Mouse (Mus musculus): ENCODE measurements around the gene Cep68.

The Cep68 gene

DNA sequence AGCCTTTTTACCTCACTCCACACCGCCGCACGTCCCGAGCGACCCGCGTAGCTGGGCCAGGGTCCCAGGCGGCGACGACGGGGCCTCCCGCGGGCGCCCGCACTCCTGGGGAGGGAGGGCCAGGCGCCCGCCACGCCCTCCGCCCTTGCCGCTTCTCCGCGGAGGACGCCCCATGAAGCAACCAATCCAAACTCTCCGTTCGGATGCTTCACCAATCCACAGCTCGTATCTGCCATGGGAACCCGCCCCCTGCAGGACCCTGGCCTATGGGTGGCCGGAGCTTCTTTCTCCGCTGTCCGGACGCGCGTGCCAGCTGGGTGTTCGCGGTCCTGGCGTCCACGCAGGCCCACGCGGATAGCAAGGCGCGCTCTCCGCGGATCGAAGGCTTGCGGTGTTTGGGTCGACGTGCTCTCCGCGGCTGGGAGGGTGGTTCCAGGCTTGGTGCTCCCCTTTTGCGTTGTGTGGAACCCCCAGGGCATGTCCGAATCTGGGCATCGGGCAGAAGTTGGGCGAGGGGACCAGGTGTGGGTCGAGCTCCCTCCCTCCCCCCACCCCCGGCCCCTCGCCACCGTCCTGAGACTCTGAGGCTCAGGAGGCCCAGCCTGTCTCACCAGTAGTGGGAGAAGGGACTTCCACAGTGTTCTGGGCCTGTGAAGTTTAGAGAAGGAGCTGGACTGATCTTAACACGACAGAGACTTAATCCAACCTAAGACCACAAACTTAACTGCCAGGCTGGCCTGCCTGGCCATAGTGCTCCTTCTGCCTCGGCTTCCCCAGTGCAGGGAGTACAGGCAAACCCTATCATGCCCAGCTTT is at the start of gene Cep68:
Cep68 (minus strand) TSS at position 134 of the 815 bp plus-strand sequence.
- peak; percentile 95 for DNase-seq (ENCODE audit: low read depth)

DNA sequence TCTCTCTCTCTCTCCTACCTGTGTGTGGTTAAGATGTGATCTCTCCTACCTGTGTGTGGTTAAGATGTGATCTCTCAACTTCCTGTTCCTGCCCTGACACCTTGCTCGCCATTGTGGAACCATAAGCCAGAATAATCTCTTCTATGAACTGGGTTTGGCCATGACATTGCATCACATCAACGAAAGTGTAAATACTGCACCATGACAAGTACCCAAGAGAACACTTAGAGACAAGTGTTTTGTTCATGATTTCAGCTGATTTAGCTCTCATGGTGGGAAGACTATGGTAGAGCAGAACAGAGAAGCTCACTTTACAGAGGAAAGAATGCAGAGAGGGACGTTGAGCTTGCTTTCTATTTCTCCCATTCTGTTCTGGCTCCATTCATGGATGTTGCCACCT is 35.2 kb upstream of the Cep68 start:
- DNase-seq (ENCODE audit: low read depth), result no peak

DNA sequence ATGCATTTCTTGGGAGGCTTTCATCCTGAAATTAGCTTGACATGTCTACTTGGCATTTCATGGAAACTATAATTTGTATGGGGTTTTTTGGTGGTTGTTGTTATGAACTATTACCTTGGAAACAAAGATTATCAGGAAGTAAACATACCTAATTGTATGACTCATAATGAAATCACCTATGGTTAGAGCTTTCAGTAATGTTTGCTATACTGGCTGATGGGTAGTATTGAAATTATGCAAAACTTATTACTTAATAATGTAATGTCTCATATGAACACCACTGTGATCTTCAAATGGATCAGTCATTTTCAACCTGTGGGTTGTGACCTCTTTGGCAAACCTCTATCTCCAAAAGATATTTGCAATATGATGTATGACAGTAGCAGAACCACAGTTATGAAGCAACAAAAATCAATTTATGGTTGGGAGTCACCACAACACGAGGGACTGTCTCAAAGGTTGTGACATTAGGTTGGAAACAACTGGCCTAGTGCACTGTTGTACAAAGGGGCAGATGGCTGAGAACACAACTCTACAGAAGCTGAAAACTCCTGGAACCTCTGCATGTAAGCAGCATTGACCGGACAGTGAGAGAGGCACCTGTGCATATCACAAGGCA is 33.5 kb upstream of the Cep68 start:
- no peak for DNase-seq (ENCODE audit: low read depth)

DNA sequence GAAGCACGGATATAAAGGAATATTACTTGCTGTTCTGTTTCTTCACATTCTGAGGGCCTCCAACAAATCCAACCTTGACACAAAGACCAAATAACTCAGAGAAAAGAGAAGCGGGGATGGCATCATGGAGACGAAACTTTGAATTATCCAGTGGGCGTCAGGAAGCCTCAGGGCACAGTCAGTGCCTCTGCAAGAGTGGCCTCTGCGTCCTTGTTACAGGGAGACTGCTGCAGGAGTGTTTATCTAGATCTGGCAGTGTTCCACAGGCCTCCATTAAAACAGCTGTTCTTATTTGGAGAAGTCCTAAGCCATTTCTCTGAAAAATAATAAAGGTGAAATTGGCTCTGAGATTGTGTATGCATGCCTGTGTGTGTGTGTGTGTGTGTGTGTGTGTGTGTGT is 31.8 kb upstream of the Cep68 start:
- peak; percentile 8 for DNase-seq (ENCODE audit: low read depth)

DNA sequence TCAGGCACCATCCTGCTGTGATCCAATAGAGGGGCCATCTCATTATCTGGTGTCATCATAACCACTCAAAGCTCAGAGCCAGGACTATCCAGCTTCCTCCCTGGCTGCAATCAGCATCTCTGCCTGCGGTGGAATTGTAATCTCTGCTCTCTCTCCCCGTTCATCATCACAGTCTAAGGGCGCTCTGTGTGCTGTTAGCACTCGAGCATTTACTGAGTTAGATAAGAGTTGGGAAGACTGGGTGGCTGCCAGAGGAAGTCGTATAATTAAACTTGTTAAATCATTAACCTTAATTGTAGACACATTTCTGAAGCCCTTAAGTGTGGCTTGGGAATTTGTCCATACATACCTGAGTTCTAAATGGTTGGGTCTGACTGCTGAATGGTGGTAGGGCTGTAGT is 29.5 kb upstream of the Cep68 start:
- DNase-seq (ENCODE audit: low read depth), result no peak

DNA sequence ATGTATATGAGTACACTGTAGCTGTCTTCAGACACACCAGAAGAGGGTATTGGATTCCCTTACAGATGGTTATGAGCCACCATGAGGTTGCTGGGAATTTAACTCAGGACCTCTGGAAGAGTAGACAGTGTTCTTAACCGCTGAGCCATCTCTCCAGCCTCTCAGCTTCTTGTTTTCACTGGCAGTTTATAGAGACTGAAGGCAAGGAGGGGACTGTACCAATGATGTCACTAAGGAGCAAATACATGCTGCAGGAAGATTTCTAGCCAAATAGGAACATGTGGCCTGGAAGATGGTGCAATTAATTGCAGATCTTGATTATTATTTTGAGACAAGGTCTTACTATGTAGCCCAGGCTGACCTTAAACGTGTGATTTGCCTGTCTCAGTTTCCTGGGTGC is 27.9 kb upstream of the Cep68 start:
- no peak for DNase-seq (ENCODE audit: low read depth)

DNA sequence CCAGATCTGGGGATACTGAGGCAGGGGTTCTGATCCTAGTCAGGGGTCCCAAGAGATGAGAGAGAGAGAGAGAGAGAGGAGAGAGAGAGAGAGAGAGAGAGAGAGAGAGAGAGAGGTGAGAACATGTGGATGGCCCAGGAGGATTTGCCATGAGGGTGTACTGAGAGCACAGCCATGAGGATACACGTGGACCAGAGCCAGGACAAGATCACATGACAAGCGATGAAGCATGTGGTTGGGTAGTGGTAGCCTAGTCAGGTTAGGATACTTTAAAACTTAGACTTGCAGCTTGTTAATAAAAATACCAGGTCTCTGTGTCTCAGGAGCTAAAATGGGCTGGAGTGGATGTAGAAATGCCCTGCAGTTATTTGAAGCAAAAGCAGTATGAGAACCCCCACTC is 26.7 kb upstream of the Cep68 start:
- no peak for DNase-seq (ENCODE audit: low read depth)

DNA sequence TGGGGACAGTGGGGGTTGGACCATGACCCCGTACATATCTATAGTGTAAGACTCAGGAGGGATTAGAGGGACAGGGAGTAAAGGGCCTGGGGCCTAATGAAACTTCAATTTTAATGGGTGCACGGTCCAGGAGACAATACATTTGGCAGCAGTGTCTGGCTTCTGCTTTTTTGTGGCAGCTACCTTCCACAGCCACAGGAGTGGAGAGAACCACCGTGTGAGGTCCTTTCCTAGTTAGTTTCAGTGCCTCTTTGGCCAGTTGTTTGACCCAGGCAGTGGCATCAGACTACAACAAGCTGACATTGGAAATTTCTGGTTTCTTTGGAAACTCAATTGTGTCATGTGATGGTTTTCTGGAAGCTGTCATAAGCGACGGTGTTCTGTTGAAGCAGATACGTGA is 20.7 kb upstream of the Cep68 start:
- no peak for DNase-seq (ENCODE audit: low read depth)

DNA sequence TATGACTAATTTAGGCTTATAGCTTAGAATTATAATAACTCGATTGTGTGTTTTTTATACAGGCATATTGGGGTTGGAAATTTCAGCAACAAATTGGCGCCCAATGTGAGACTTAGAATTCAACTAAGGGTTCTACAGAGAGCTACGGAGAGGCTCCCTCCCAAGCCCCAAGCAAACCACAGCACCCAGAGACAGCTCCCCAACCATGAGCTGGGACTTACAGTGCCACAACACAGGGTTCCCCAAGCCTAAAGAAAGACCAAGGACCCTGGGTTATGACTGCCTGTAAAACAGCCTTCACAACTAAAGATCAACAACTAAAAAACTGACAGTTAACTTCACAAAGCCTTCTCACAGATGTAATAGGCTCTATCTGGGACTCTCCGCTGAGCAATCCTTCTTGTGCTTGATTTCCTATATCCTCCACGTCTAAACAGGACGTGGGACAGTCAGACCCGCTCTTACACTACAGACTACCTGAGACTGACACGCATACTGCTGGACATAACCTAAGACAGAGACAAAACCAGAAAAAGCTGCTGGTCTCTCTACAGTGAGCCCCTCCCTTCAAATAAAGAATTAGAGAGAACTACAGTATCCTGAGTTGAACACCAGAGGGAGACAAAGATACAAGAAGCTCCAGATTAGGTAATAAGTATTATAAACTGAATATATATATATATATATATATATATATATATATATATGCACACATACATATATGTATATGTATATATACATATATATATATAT is 13.6 kb upstream of the Cep68 start:
- peak; percentile 51 for DNase-seq (ENCODE audit: low read depth)

DNA sequence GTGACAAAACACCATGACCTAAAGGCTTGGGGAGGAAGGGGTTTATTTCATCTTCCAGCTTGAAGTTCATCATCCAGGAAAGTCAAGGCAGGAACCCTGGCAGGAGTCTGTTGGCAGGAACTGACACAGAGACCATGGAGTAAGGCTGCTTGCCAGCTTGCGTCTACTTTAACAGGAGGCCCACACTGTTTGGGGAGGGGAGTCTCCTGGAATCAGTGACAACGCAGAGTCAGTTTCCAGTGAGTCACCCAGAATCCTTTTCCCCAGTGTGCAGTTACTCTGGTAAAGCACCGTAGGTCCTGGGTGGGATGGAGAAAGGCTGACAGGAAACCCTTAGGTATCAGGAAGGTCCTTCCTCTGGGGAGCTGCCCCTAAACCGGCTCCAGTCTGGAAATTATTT is 5.6 kb upstream of the Cep68 start:
- DNase-seq (ENCODE audit: low read depth), result no peak

DNA sequence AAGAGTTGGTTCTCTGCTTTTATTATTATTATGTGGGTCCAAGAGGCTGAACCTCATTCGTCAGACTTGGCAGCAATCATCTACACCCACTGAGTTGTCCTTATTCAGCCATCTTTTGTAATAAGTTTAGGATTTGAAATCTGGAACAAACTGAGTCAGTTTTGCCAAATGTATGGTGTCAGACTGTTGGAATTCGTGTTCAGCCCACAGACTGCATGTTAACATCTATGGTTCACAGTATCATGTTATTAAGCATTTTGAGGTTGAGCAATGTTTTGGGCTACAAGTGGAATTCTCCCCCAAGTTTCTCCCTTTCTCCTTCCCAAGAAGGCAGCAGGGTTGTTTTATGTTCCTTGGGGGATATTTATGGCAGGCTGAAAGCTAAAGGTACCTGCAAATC is 3.9 kb upstream of the Cep68 start:
- DNase-seq (ENCODE audit: low read depth), result no peak

DNA sequence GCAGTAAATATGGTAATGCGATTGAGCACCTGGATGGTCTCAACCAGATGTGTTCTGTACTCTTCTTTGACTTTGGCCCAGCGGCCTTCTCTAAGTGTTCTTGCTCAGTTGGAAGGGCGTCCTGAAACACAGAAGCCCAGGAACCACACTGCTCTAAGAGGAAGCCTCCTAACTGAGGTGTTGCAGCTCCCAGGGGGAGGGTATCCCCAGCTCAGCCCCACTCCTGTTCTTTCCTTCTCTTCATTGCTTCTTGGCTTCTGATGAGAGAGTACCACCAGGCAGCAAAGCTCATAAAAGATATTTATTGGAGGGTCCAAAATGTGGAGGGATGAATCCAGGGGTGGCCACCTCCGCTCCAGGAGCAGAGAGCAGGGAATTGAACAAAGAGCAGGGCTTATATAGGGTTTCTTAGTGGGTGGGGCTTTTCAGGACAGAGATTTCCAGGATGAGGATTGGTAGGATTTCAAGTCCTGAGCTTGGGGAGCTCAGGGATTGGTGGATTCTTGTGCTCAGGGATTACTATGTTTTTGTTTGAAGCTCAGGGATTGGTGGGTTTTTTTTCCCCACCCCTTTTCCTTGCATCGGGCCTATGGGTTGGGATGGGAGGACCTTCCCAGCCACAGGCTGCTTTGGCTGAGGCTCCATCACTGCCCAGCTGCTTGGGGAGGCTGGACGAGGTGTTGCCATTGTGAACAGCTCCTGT is 1.4 kb upstream of the Cep68 start:
- DNase-seq (ENCODE audit: low read depth), result peak; percentile 37

DNA sequence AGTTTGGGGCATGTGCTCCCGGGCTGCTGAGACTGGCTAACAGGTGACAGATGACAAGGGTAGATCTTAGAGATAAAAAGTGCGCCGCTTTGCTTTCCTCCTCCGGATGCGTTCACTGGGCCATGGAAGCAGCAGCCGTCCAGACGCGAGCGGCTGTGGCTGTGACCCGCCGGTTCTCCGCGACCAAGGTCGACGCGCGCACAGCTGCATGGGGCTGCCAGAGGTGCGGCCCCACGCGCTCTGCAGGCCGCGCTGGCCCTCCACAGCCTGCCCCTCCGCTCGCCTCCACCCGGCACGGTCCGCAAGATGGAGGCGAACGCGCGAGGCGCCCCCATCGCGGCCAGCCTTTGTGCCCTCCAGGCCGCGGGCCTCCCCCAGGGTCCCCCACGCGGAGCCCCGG is 389 bp downstream of the Cep68 start:
- DNase-seq (ENCODE audit: low read depth), result peak; percentile 50

DNA sequence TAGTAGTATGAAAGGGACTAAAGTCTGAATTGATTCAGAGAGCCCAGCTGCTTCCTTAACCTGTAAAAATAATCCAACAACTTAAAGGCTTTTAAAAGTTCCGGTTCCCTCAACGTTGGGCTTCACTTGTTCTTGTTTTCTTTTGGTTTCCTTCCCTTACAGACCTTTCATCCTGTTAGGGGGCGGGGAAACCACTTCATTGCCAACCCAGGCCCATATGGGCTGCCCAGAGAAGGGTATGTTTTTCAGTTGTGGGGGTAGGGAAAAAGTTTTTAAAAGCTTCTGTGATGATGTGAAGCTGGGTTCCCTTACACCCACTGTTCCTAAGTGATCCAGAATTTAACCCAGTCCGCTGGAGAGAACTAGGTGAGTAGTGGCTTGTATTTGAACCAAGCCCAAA is 952 bp downstream of the Cep68 start:
- DNase-seq (ENCODE audit: low read depth), result peak; percentile 75

DNA sequence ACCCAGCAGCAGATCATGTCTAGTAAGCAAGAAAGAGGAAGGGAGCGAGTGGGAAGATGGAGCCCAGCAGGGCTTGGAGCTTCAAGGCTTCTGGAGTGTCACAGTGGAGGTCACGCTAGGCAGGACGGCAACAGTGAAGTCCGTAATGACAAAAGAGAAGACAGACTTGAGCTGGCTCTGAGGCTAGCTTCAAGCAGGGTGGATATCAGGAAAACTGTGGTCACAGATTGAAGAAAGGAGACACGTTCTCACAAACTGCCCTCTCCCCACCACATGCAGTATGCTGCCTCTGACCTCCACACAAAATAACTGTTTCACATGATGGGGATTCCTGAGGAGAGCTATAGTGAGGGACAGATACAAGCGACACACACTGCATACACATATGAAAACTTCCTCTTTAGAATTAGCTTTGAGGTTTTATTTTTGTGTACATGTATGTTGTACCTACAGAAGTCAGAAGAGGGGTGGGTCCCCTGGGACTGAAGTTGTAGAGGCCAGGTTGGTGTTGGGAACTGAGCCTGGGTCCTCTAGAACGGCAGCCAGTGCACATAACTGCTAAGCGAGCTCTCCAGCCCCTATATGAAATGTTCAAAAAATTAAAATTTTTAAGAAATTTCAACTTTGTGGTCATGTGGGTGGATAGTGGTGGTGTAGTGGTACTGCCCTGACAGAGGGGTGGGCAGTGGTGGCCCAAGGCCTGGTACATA is 1.9 kb downstream of the Cep68 start:
- no peak for DNase-seq (ENCODE audit: low read depth)

DNA sequence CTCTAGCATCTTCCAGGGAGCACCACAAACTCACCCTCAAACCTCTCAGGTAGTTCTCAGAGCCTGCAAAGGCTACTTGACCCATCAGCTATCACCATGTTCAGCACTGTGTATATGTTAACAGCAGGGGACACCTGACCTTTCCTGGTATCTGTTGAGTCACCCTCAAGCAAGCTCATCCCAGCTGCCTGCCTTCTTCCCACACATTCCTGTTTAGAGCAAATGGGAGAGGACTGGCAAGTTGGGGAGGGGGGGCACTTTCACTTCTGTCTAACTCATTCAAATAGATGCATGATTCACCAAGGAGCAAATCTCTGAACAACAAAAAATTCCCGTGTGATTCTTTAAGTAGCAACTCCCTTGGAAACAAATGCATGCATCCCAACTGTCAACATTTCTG is 2.6 kb downstream of the Cep68 start:
- DNase-seq (ENCODE audit: low read depth), result no peak

DNA sequence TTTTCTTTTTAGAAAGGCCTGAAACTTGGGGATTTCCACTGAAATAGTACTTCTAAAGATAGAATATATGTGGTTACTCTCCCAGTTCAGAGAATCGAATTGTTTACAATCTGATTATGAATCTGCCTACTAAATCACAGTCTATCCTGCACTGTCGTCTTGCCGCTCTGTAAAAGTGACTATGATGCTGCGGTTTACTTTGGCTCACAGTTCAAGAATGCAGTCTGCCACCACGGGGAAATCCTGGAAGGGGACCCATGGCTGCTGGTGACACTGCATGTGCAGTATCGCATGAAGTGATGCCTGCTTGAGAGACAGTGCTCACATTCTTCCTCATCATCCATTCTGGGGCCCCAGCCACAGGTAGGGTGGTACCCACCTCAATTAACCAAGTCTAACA is 3.9 kb downstream of the Cep68 start:
- no peak for DNase-seq (ENCODE audit: low read depth)

DNA sequence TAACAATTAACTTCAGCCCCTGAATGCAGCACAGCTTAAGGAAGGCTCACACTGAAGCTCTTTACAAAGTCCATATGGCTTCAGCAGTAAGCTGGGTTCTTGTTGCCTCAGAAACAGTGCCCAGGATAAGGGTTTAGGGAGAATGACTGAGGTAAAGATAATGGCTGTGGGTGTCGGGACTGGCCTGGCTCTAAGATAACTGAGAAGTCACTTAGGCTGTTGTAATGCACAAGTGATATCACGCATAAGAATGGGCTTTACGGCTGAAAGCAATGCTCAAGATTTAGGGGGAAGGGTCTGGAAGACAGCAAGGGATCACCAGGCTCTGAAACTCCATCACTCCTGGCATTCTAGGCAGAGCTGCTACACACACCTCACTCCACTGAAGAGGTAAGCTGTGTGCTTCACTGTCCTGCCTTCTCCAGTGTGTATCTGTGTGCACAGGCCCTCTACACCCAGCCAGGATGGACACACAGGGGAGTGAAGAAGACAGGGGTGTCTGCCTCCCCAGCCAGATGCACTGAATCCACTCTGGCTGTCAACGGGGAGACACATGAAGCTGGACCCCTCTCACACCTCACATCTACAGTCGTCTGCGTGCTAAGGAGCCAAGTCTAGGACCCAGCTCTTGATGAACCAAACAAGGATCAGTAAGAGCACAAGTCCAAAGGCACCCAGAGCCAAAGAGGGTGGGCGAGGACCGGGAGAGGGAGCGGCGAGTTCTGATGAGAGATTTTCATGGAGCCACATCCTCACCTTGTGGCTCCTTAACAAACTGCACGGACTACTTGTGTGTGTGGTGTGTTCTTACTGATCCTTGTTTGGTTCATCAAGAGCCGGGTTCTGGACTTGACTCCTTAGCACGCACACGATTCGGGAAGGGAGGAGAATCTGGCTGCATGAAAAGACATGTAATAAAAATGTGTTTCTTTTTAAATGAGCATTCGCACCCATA is 4.6 kb downstream of the Cep68 start:
- no peak for DNase-seq (ENCODE audit: low read depth)

DNA sequence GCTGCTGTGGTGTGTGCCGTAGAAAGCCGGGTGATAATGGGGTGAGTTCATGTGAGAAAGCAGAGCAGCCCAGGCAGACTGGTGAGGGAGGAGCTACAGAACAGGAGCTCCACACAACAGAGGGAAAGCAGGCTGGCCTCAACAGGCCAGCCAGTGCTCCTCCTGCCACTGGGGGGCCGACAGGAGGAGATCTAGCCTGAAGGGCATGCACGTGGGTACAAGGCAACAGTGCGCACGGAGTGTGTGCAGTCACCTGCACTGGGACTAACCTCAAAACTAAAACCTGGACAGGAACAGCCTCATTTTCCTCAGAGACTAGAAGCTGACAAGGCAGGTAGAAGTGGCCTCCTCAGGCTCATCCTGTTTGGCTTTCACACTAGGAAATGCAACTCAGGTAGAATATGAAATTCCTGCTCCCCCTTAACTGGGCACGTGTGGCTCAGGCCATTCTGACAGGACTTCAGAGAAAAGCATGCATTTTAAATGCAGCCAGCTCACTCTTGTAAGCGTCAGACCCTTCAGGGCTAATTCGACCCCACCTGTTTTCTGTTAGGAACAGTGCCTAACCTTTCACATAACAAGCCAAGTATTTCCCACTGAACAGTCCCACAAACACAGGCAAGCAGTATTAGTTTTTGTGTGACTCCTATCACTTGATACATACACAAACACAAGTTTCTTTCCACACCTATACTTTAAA is 5.9 kb downstream of the Cep68 start:
- no peak for DNase-seq (ENCODE audit: low read depth)

All from 416B (cell line).